Mouse (Mus musculus): ENCODE results near the gene Klf14.

Gene Klf14

DNA sequence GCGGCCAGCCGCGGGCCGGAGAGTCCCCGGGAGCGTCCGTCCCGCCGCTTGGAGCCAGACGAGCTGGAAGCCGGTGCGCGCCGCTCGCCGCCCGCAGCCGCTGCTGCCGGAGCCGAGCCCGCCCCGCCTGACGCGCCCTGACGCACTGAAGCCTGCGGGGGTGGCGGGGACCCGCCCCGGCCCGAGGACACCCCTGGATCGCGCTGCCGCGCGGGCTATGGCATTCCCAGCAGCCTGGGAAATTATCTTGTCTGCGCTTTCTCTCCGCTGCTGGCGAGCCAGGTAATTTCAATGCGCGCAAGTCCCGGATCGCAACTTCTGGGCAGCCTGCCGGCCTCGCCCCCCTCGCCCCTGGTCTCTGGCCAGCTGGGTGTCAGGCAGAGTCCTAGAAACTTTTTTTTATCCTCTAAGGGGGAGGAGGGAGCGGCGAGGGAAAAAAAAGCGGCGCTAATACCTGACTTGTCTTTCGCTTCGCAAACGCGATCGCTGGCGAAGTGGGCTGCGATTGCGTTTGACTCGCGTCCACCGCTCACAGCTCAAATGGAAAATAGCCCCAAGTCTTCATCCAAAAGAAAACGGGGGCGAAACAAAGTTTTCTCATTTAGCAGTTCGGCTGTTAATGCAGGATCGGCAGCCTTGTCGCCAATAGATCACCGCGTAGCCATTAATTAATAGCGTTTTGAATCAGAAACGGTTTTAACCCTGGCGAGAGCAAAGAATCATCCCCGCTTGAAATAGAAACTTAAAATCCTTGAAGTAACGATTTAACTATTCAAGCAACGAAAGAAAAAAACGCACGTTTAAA, at the start of gene Klf14:
Gene Klf14 (minus strand): TSS at position 343 of the 805 bp plus-strand sequence.
- peak in 1 of 2 experiments; percentile 6 for DNase-seq

GRCm38 (mm10) chr6:31006111-31006600, 47.3 kb upstream of the Klf14 start:
- no peak for DNase-seq

DNA sequence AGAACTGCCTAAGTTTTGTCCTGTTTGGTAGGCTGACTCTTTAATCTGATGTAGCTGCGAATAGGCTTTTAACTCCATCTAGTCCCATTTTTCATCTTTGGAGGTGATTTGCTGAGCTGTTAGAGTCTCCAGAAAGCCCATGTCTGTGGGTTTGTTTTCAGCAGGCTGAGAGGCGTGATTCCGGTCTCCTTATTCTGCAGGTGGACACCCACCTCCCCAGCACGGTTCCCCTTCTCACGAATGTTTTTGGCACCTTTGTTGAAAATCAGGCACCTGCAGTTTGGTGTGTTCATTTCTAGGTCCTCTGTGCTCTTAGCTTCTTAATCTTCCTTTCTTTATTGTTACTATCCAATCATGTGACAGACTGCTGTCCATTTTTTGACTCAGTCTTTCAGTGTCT, 27.5 kb upstream of the Klf14 start:
- DNase-seq = no peak

GRCm38 (mm10) chr6:30983021-30983420, 24.1 kb upstream of the Klf14 start:
- DNase-seq = no peak

DNA sequence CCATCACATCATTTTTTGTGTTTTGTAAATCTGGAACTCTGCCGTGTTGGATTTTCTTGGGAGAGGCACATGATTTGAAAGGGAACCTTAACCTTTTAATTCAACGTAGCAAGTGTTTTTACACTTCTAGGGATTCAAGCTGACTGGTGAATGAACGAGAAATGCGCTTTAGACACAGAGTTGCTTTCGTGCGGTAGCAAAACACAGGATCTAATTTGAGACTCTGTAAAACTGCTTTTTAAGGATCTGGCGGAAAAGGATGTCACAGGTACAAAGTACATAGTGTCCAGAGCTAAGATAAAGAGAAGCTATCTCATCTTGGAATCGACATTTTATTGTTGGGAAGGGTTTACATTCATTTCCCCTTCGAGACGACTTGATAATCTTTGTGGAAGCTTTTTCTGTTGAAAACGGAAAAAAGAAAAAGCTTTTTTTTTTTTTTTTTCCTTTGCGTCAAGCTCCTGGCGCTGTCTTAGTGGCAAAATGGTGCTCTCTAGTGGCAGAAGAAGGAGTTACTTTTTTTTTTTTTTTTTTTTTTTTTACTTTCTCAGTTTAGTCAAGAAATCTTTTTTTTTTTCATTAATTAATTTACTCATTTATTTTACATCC, 23.6 kb upstream of the Klf14 start:
- no peak for DNase-seq

GRCm38 (mm10) chr6:30981351-30981750, 22.5 kb upstream of the Klf14 start:
- DNase-seq = no peak

DNA sequence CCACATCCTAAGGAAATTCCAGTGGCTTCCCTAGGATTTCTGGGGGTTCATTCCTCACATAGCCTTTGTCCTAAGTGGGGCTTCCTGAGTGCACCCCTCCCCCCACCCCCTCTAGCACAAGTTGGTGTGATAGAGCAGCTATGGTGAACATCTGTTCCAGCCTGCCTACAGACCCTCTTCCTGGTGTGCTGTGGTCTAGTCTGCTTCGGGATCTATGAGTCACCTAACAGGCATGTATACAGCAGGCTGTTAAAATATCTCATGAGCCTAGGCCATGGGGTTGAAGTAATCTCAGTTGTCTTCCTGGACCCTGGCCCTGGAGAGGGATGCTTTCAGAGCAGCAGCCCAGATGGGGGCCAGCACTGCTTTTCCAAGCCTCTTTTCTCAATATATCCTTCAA, 19.7 kb upstream of the Klf14 start:
- DNase-seq = no peak

- no peak for DNase-seq
Observed at GRCm38 (mm10) chr6:30972121-30972520, 13.2 kb upstream of the Klf14 start.

DNA sequence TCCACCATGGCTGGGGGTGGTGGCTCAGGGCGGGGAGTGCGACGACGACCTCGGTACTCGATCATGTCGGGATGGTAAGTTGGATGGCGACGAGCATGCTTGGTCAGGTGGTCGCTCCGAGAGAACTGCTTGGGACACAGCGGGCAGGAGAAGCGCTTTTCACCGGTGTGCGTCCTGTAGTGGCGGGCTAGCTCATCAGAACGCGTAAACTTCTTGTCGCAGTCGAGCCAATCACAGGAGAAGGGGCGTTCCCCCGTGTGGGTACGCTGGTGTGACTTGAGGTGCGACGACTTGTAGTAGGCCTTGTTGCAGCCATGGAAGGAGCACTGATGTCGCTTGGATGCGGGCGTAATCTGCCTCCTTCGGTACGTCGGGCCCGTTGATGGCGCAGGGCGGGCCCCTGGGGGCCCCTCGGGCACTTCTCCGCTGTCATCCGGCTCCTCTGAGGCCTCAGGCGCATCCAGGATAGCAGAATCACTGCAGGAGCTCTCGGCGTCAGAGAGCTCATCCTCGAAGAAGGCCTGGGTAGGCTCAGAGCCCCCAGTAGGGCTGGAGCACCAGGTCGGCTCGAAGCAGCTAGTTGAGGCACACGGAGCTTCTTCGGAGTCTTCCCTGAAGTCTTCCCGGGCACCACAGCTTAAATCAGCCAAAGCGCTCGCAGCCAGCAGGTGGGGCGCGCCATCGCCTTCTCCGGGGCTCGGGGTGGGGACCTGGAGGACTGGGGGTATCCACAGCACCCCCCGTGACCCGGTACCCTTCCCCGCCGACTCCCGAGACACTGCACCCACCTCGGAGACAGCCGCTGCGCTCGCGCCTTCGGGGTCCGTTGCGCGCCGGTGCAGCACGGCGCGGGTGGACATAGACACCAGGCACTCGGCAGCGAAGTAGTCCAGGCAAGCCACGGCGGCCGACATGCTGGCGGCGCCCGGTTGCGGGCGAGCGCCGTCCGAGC, 818 bp downstream of the Klf14 start:
- DNase-seq = peak in 1 of 2 experiments; percentile 12

DNA sequence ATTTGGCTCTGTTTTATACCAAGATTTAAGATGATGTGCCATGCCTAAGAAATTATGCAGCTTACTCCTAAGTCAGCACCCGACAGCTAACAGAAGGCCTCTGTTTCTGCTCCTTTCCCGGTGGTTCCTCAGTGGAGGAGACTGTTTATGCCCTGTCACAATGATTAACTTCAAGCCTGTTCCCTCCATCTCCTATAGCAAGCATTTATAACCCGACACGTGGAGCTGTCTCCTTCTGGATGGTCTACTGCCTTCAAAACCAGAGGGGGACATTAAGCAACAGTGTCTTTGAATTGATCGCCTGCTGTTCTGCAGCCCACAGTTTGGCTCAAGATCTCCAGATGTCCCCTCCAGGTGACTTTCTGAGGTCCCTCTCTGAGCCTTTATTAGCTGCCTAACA, 19.6 kb downstream of the Klf14 start:
- DNase-seq = no peak

- DNase-seq = no peak
Observed at GRCm38 (mm10) chr6:30922821-30923220, 36.1 kb downstream of the Klf14 start.

DNA sequence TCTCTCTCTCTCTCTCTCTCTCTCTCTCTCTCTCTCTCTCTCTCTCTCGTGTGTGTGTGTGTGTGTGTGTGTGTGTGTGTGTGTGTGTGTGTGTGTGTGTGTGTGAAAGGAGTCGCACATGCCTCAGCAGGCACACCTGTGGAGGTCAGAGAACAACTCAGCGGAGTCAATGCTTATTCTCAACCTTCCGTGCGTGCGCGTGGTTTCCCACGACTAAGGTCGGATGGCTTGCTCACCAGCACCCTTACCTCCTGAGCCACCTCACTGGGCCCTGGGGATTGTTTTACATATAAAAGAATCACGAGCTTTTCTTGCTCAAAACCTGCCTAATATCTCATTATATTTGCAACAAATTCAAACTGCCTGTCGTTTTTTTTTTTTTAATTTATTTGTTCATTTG, 37.1 kb downstream of the Klf14 start:
- DNase-seq = peak; percentile 22 to 51

DNA sequence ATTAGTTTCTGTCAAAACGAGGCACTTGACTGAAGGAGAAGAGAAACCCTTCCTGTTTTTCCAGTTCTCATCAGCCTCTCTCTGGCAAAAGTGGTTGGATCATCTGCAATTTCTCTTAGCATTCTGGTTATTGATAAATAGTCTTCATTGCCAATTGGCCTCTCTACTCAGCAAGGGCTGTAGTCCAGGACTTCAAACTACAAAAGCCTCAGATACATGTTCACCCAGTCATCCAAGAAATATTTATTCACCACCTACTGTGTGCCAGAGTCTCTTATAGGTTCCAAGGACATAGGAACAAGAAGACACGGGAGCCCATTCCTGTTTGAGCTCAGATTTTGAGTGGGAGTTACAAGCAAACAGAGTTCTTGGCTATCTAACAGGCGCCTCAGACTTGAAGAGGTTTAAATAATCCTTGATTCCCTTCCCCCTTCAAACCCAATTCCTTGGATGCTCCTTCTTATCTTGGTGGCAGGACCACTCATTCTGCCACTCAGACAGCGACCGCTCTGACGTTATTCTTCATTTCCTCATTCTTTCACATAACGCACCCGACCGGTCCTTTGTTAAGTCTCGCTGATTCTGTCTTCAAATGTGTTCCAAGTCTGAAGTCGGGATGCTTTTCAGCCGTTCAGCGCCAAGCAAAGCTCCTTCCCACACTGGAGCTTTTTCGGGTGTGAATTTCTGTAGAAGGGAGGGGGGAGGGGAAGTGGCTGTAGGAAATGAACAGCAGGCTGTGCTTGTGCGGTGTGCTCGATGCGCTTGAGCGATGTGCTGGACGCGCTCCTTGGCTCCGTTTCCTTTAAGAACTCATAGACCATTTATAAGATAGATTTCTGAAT, 37.8 kb downstream of the Klf14 start:
- peak; percentile 19 to 45 for DNase-seq

DNA sequence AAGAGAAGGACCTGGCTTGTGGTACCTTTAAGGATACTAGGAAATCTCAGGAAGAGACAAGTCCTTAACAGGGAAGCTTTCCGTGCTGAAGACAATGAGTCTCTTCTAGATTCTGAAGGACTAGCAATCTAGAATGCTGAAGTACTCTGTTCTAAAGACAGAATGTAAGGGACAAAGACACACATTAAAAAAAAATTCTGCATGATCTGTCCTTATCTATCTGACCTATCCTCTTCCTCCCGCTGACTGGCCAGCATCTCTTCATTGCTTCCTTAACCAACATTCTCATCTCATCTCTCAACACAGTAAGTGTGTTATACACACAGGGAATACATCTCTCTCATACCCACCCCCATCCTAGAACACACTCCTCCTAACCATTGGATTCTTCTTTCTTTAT, 43.4 kb downstream of the Klf14 start, which contains the start of gene Tsga13:
Gene Tsga13 (minus strand): TSS at position 101 of the 400 bp plus-strand sequence.
- DNase-seq = no peak

DNA sequence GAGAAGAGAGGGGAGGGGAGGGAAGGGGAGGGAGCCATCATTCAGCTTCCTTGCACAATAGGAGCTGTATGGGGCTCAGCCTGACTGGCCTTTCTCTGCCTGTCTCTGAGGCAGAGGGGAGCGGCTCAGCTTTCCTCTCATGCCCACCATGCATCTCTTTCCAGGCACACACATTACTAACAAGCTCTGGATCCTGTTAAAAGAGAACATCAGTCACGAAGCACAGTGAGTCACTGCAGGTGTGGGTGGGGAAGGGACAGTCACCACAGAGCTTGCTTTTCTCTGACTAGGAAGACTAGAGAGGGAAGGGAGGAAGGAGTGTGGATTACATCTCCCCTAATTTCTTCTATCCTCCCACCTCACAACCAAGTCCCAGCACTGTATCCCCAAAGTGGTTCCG, 50.9 kb downstream of the Klf14 start:
- no peak for DNase-seq
